Mouse (Mus musculus): ENCODE results near the gene Tshz2. TPM values are rescaled to one million over a fixed set of nuclear protein-coding genes. Genes with fewer than 3 reads are reported as not detected.

The Tshz2 gene
- polyA plus RNA-seq, 1 experiment from 2014 or later: 5.9 TPM

DNA sequence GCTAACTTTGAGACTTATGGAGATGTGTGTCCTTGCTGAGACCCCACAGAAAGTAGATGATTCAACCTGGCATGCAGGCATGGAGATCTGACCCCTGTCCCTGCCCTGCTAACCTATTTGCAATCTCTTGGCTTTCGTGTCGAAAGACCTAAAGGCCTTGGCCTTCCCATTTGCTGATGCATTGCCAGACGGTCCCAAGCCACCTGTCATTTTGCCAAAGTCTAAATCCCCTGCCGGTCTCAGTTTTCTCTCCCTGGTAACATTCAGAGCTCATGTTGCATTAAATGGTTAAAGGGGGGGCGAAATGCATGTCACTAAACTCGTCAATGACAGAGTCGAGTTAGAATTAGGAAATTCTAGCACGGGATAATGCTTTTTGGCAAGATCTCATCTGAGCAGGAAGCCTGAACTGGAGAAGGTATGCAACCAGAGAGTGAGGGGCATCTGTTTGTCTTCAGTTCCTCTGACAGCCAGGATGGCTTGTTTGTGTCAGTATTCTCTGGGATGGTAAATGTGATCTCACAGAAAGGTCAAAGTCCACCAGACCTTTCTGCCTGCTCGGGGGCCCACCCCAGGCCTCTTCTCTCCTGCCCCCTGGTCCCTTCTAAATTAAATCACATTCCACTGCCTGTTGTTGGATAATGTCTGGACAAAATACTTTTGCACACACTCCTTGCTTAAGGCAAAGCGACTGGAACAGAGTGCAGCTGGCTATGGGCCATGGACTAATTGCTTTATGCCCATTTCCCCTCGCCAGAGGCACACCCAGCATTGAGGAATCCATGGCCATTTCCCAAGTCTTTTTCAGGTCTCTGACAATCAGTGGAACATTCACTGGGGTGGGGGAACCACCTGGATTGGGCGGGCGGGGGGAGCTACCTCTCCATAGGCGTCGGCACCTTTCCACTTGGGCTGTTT is 118.0 kb downstream of the Tshz2 start:
- H3K4me2 ChIP-seq (ENCODE audit: low read depth, severe bottlenecking): no peak overlapping the region
- H3K4me1 ChIP-seq (ENCODE audit: control insufficient read depth, insufficient read depth, low read length): peaks cover 17% of the 10 kb centered on the region

DNA sequence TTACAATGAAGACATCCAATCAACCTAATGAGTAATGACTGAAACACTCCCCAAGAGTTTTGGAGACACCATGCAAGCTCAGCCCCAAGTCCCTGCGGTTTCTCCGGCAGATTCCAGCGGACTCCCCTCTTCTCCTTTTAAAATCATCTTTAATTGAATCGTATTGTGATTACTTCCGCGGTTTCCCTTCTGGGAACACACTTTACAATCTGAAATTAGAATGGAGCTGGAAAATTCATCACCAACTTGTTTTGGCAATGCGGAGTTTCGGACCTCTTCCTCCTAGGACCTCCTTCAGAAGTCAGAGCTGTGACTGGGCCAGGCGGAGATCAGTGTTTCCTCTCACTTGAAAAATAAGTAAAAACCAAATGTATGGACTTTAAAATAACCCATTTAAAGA is 119.3 kb downstream of the Tshz2 start:
- no peak for ATAC-seq (ENCODE audit: insufficient number of reproducible peaks, low FRiP score, low TSS enrichment, low read depth)
- Histone ChIP-seq H3K9me3 (ENCODE audit: control insufficient read depth, low read length) (no peaks in the 10 kb centered on the region; the same call in 1 of the 2 replicates), H3K36me3 (ENCODE audit: control insufficient read depth, insufficient read depth, low read length) (no peaks in the 10 kb centered on the region), H3K4me1 (ENCODE audit: control insufficient read depth, insufficient read depth, low read length) (peaks cover 18% of the 10 kb centered on the region), H3K27ac (replicated peaks; ENCODE audit: low read depth, low read length) (no peak overlapping the region), H3K4me3 (ENCODE audit: low read depth, low read length) (no peak overlapping the region), H3K27me3 (ENCODE audit: control insufficient read depth, insufficient read depth, low read length) (no peaks in the 10 kb centered on the region), H3K9ac (ENCODE audit: low read length) (no peak overlapping the region), H3K4me2 (ENCODE audit: low read depth, severe bottlenecking) (no peak overlapping the region)
- DNase-seq (ENCODE audit: low spot score): no peak
- WGBS: 90% methylated on average over 9 of the region's 9 CpGs

More for the DNA sequence above, 118.0 kb downstream of the Tshz2 start:
- Histone ChIP-seq H3K4me3 (ENCODE audit: low read depth, low read length) (no peak overlapping the region), H3K27me3 (ENCODE audit: control insufficient read depth, insufficient read depth, low read length) (no peaks in the 10 kb centered on the region), H3K9ac (ENCODE audit: low read length) (no peak overlapping the region; the same call in 1 of the 2 replicates), H3K36me3 (ENCODE audit: control insufficient read depth, insufficient read depth, low read length) (no peaks in the 10 kb centered on the region), H3K27ac (replicated peaks; ENCODE audit: low read depth, low read length) (no peak overlapping the region), H3K9me3 (ENCODE audit: control insufficient read depth, low read length) (no peaks in the 10 kb centered on the region; the same call in 1 of the 2 replicates)
- ATAC-seq (ENCODE audit: insufficient number of reproducible peaks, low FRiP score, low TSS enrichment, low read depth) (peak; percentile 59; the same call in 1 of the 2 replicates), DNase-seq (ENCODE audit: low spot score) (no peak)
- 20% methylated on average over 15 of the region's 15 CpGs for WGBS

DNA sequence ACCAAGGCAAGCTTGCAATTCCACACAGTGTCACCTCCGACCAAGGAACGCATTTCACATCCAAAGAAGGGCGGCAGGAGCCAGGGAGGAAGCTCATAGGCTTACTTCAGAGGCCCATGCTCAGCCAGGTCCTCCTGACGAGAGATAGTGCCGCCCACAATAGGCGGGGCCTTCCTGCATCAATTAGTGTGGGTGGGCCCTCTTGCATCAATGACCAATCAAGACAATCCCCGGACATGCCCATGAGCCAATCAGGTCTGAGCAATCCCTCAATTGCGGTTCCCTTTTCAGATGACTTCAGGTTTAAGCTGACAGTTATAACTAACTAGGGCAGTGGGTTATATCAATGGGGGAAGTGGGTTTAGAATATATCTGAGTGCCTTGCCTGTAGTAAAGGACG is 120.6 kb downstream of the Tshz2 start:
- no peak for ATAC-seq (ENCODE audit: insufficient number of reproducible peaks, low FRiP score, low TSS enrichment, low read depth)
- no peaks in the 10 kb centered on the region for H3K36me3 ChIP-seq (ENCODE audit: control insufficient read depth, insufficient read depth, low read length)
- H3K9ac ChIP-seq (ENCODE audit: low read length): no peak overlapping the region
- H3K4me1 ChIP-seq (ENCODE audit: control insufficient read depth, insufficient read depth, low read length): peaks cover 28% of the 10 kb centered on the region
- no peak for DNase-seq (ENCODE audit: low spot score)
- H3K9me3 ChIP-seq (ENCODE audit: control insufficient read depth, low read length): no peaks in the 10 kb centered on the region
- no peak overlapping the region for H3K27ac ChIP-seq (replicated peaks; ENCODE audit: low read depth, low read length)
- H3K4me2 ChIP-seq (ENCODE audit: low read depth, severe bottlenecking): no peak overlapping the region
- WGBS: 85% methylated on average over 9 of the region's 9 CpGs
- no peak overlapping the region for H3K4me3 ChIP-seq (ENCODE audit: low read depth, low read length)
- H3K27me3 ChIP-seq (ENCODE audit: control insufficient read depth, insufficient read depth, low read length): no peaks in the 10 kb centered on the region

DNA sequence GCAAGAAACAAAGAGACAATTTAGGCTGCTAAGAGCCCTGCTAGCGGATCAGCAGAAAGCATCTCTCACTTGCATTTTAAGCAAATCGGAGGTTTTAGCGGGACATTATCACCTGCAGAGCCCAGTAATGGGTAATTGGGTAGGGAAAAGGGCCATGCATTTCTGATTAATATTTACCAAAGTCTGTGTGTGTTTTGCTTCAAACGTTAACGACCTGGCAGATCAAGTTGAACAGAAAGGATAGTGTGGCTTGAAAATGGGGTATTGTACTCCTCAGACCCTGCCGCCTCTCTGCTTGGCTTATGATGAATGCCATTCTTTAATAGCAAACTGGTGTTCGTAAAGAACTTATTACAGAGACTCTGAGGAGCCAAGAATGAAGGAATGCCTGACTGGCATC is 122.3 kb downstream of the Tshz2 start:
- no peaks in the 10 kb centered on the region for H3K36me3 ChIP-seq (ENCODE audit: control insufficient read depth, insufficient read depth, low read length)

DNA sequence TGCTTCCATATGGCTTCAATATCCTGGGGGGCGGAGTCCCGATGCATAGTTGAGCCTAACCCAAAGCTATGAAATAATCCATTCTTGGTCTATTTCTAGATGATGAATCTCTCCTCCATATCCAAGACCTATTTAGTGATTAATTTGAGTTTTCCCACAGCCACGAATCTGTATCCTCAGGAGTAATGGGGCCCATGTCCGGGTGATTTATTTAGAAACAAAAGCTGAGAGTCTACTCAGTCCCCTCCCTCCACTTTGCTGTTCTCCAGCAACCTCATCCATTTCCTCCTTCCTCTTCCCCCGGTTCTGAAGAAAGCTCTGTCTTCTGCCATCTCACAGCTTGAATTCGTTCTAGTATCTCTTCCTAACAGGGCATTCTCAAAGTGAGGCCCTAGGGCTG is 125.3 kb downstream of the Tshz2 start:
- H3K36me3 ChIP-seq (ENCODE audit: control insufficient read depth, insufficient read depth, low read length): no peaks in the 10 kb centered on the region
- no peak overlapping the region for H3K9ac ChIP-seq (ENCODE audit: low read length)
- H3K27me3 ChIP-seq (ENCODE audit: control insufficient read depth, insufficient read depth, low read length): no peaks in the 10 kb centered on the region
- ATAC-seq (ENCODE audit: insufficient number of reproducible peaks, low FRiP score, low TSS enrichment, low read depth) (no peak), DNase-seq (ENCODE audit: low spot score) (no peak)
- peaks cover 17% of the 10 kb centered on the region for H3K4me1 ChIP-seq (ENCODE audit: control insufficient read depth, insufficient read depth, low read length)
- no peak overlapping the region; the same call in 1 of the 2 replicates for H3K27ac ChIP-seq (replicated peaks; ENCODE audit: low read depth, low read length)
- no peaks in the 10 kb centered on the region for H3K9me3 ChIP-seq (ENCODE audit: control insufficient read depth, low read length)
- no peak overlapping the region for H3K4me3 ChIP-seq (ENCODE audit: low read depth, low read length)
- WGBS: 67% methylated on average over 6 of the region's 6 CpGs
- H3K4me2 ChIP-seq (ENCODE audit: low read depth, severe bottlenecking): no peak overlapping the region

More for the DNA sequence above, 122.3 kb downstream of the Tshz2 start:
- no peaks in the 10 kb centered on the region for H3K9me3 ChIP-seq (ENCODE audit: control insufficient read depth, low read length)
- peaks cover 29% of the 10 kb centered on the region for H3K4me1 ChIP-seq (ENCODE audit: control insufficient read depth, insufficient read depth, low read length)
- ATAC-seq (ENCODE audit: insufficient number of reproducible peaks, low FRiP score, low TSS enrichment, low read depth) (no peak), DNase-seq (ENCODE audit: low spot score) (no peak)
- H3K4me3 ChIP-seq (ENCODE audit: low read depth, low read length): no peak overlapping the region
- no peak overlapping the region for H3K27ac ChIP-seq (replicated peaks; ENCODE audit: low read depth, low read length)
- H3K9ac ChIP-seq (ENCODE audit: low read length): no peak overlapping the region
- H3K4me2 ChIP-seq (ENCODE audit: low read depth, severe bottlenecking): no peak overlapping the region
- WGBS: 45% methylated on average over 7 of the region's 7 CpGs
- no peaks in the 10 kb centered on the region for H3K27me3 ChIP-seq (ENCODE audit: control insufficient read depth, insufficient read depth, low read length)

DNA sequence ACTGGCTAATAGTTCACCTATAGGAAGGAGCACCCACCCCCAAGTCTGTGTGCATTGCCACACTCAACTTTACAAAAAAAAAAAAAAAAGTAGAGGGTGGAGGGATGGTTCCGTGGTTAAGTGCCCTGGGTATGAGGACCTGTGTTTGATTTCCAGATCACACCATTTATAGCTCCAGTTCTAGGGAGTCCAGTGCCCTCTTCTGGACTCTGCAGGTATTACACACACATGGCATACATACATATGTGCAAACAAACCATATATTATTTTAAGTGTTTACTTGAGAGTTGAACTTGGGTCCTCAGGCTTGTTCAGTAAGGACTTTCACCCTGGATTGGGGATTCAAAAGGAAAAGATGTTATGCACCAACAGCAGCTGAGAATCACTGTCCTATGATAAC is 127.3 kb downstream of the Tshz2 start:
- 94% methylated on average over 1 of the region's 1 CpGs for WGBS
- H3K9ac ChIP-seq (ENCODE audit: low read length): no peak overlapping the region

DNA sequence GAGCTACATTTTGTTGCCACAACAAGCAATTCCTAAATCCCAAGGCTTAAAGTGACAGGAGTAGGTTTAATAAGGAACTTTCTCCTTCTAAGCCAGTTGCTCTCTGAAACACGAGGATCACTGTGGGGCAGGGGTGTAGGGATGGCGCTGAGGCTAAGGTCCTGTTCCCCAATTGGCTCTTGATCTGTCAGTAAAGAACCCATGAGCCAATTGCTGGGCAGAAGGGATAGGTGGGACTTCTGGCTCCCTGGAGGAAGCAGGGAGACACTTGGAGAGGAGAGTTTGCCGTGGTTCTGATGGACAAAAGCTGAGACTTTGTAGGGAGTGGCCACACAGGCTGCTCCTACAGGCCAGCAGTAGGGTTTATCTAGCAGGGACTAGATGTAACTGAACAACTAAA is 128.9 kb downstream of the Tshz2 start:
- Histone ChIP-seq H3K4me3 (ENCODE audit: low read depth, low read length) (no peak overlapping the region), H3K9ac (ENCODE audit: low read length) (no peak overlapping the region), H3K27ac (replicated peaks; ENCODE audit: low read depth, low read length) (no peak overlapping the region), H3K27me3 (ENCODE audit: control insufficient read depth, insufficient read depth, low read length) (no peaks in the 10 kb centered on the region), H3K9me3 (ENCODE audit: control insufficient read depth, low read length) (no peaks in the 10 kb centered on the region), H3K36me3 (ENCODE audit: control insufficient read depth, insufficient read depth, low read length) (no peaks in the 10 kb centered on the region), H3K4me1 (ENCODE audit: control insufficient read depth, insufficient read depth, low read length) (peaks cover 12% of the 10 kb centered on the region), H3K4me2 (ENCODE audit: low read depth, severe bottlenecking) (no peak overlapping the region)
- no peak for DNase-seq (ENCODE audit: low spot score)
- no peak for ATAC-seq (ENCODE audit: insufficient number of reproducible peaks, low FRiP score, low TSS enrichment, low read depth)
- WGBS: 48% methylated on average over 3 of the region's 3 CpGs

More for the DNA sequence above, 127.3 kb downstream of the Tshz2 start:
- Histone ChIP-seq H3K4me3 (ENCODE audit: low read depth, low read length) (no peak overlapping the region), H3K9me3 (ENCODE audit: control insufficient read depth, low read length) (no peaks in the 10 kb centered on the region), H3K4me2 (ENCODE audit: low read depth, severe bottlenecking) (no peak overlapping the region), H3K36me3 (ENCODE audit: control insufficient read depth, insufficient read depth, low read length) (no peaks in the 10 kb centered on the region), H3K4me1 (ENCODE audit: control insufficient read depth, insufficient read depth, low read length) (peaks cover 12% of the 10 kb centered on the region), H3K27ac (replicated peaks; ENCODE audit: low read depth, low read length) (no peak overlapping the region), H3K27me3 (ENCODE audit: control insufficient read depth, insufficient read depth, low read length) (no peaks in the 10 kb centered on the region)
- DNase-seq (ENCODE audit: low spot score) (no peak), ATAC-seq (ENCODE audit: insufficient number of reproducible peaks, low FRiP score, low TSS enrichment, low read depth) (no peak)

DNA sequence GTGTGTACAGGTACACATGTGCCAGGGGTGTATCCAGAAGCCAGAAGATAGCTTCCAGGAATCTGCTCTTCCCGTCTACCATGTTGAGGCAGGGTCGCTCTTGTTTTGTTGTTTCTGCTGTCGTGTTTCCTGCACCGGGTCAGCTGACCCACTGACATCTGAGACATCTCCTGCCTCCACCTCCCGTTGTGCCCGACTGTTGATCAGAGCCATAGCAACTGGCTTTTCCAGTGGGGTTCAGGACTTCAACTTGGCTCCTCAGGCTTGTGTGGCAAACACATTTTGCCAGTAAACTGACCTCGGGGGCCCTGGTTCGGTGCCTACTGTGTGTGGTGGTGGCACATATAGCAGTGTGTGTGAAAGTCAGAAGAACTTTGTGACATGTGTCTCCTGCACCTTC is 129.5 kb downstream of the Tshz2 start:
- Histone ChIP-seq H3K9me3 (ENCODE audit: control insufficient read depth, low read length) (no peaks in the 10 kb centered on the region), H3K4me2 (ENCODE audit: low read depth, severe bottlenecking) (no peak overlapping the region), H3K4me1 (ENCODE audit: control insufficient read depth, insufficient read depth, low read length) (peaks cover 8% of the 10 kb centered on the region), H3K27me3 (ENCODE audit: control insufficient read depth, insufficient read depth, low read length) (no peaks in the 10 kb centered on the region), H3K27ac (replicated peaks; ENCODE audit: low read depth, low read length) (no peak overlapping the region), H3K9ac (ENCODE audit: low read length) (no peak overlapping the region), H3K4me3 (ENCODE audit: low read depth, low read length) (no peak overlapping the region), H3K36me3 (ENCODE audit: control insufficient read depth, insufficient read depth, low read length) (no peaks in the 10 kb centered on the region)
- WGBS: 90% methylated on average over 8 of the region's 8 CpGs
- DNase-seq (ENCODE audit: low spot score): no peak
- ATAC-seq (ENCODE audit: insufficient number of reproducible peaks, low FRiP score, low TSS enrichment, low read depth): no peak
